Mouse (Mus musculus): ENCODE measurements around the gene Gbx2.

Gbx2 gene

GRCm38 (mm10) chr1:89902236-89902635 lies 28.7 kb downstream of the Gbx2 start:
- no peak for DNase-seq

GRCm38 (mm10) chr1:89901381-89901780 lies 29.6 kb downstream of the Gbx2 start:
- DNase-seq: no peak

- DNase-seq: peak; percentile 89
Measured at GRCm38 (mm10) chr1:89899761-89900445, 31.1 kb downstream of the Gbx2 start.

GRCm38 (mm10) chr1:89899036-89899435 lies 31.9 kb downstream of the Gbx2 start:
- DNase-seq: no peak

GRCm38 (mm10) chr1:89895801-89896200 lies 35.2 kb downstream of the Gbx2 start:
- no peak for DNase-seq

- no peak for DNase-seq
Measured at GRCm38 (mm10) chr1:89892281-89892680, 38.7 kb downstream of the Gbx2 start.

- DNase-seq: no peak
Measured at GRCm38 (mm10) chr1:89891400-89891799, 39.6 kb downstream of the Gbx2 start.

GRCm38 (mm10) chr1:89885696-89886095 lies 45.3 kb downstream of the Gbx2 start:
- no peak for DNase-seq

GRCm38 (mm10) chr1:89884335-89884734 lies 46.6 kb downstream of the Gbx2 start:
- no peak for DNase-seq

GRCm38 (mm10) chr1:89880834-89881233 lies 50.1 kb downstream of the Gbx2 start:
- DNase-seq: peak; percentile 83

- DNase-seq: peak; percentile 72
Measured at GRCm38 (mm10) chr1:89880193-89880592, 50.8 kb downstream of the Gbx2 start.

GRCm38 (mm10) chr1:89878496-89878895 lies 52.5 kb downstream of the Gbx2 start:
- DNase-seq: no peak

All from heart, adult 11 months (tissue).